Mouse (Mus musculus) liver, embryonic 16.5 days (tissue): ENCODE data around the gene Trim58. TPM values are rescaled to one million over a fixed set of nuclear protein-coding genes. Genes with fewer than 3 reads are reported as not detected.

Source experiments
- ATAC-seq: fragments of 200-750 bp; cut with Nextera tagmentation; 2 replicates; pipeline ENCODE4 v1.8.0; 2017; ENCODE audit warnings: low read depth, mild to moderate bottlenecking, moderate number of reproducible peaks, moderate library complexity
- H3K27ac ChIP-seq: fragments of 300-500 bp; sonication (generic); 2 replicates; pipeline ENCODE4 v1.5.1; 2014; ENCODE audit warnings: mild to moderate bottlenecking, low read length
- H3K27me3 ChIP-seq: fragments of 300-500 bp; sonication (generic); 2 replicates; pipeline ENCODE4 v1.6.1; 2014; ENCODE audit warnings: low read depth, low read length, mixed read lengths; ENCODE audit not compliant: control insufficient read depth, insufficient read depth
- H3K36me3 ChIP-seq: fragments of 300-500 bp; sonication (generic); 2 replicates; pipeline ENCODE4 v1.6.1; 2014; ENCODE audit warnings: mild to moderate bottlenecking; ENCODE audit not compliant: control insufficient read depth, insufficient read depth
- H3K4me1 ChIP-seq: fragments of 300-500 bp; sonication (generic); 2 replicates; pipeline ENCODE4 v1.6.1; 2014; ENCODE audit warnings: low read depth, low read length, mixed read lengths; ENCODE audit not compliant: control insufficient read depth
- H3K4me2 ChIP-seq: fragments of 300-500 bp; sonication (generic); 2 replicates; pipeline ENCODE4 v1.6.1; 2014; ENCODE audit warnings: low read depth, low read length, mixed read lengths
- H3K4me3 ChIP-seq: fragments of 300-500 bp; sonication (generic); 2 replicates; pipeline ENCODE4 v1.5.1; 2014; ENCODE audit warnings: low read depth, mild to moderate bottlenecking, low read length
- H3K9ac ChIP-seq: fragments of 300-500 bp; sonication (generic); 2 replicates; pipeline ENCODE4 v1.6.1; 2014; ENCODE audit warnings: low read depth, low read length
- H3K9me3 ChIP-seq: fragments of 300-500 bp; sonication (generic); replicated peaks from 2 replicates; pipeline ENCODE4 v1.6.1; 2016; ENCODE audit warnings: low read length; ENCODE audit not compliant: control insufficient read depth
- WGBS: fragments of 180-500 bp; shearing (Covaris S2); extraction: QIAGEN DNeasy Blood & Tissue Kit; methylation state at CpG from one replicate; pipeline ENCODE4 v1.1.7; 2014; ENCODE audit not compliant: insufficient replicate concordance; 5-methylcytosine and 5-hydroxymethylcytosine counted together
- polyA plus RNA-seq: library from polyadenylated mRNA; unstranded; fragments of >200 nt; fragmentation: Nextera tagmentation; extraction: Ambion mirVana; gene quantifications from 2 replicates; pipeline ENCODE4 v1.2.1, GENCODE M21; 2015

Gene Trim58
- polyA plus RNA-seq, 1 experiment from 2014 or later: 15.7 TPM

DNA sequence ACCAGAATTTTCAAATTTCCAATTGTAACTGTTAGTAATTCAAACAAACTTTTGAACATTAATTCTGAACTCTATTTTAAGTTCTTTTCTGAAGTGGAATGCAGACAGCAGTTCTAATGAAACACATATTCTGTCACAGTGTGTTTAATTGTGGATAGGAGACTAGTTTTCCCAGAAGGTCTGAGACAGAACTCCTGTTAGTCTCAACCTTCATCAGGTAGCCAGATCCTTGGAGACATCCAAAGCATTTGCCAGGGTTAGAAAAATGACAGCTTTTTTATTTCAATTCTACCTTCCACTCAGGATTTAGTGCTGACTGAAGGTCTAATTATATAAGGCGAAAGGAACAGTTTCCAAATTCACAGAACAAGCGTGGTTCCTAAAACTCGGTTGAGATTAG, 58.6 kb downstream of the Trim58 start, which contains the start of gene Olfr319:
Gene Olfr319 (plus strand): TSS at position 301 of the 400 bp plus-strand sequence.
- Histone ChIP-seq H3K4me2 (no peak within 1 kb of the TSS), H3K27me3 (no peaks in the 10 kb centered on the region), H3K9me3 (no peaks in the 10 kb centered on the region), H3K36me3 (no peaks in the 10 kb centered on the region), H3K4me3 (no peak within 1 kb of the TSS), H3K9ac (no peak within 1 kb of the TSS), H3K4me1 (no peaks in the 10 kb centered on the region), H3K27ac (no peak within 1 kb of the TSS)
- no peak for ATAC-seq
- 61% methylated on average over 3 of the region's 3 CpGs for WGBS

Other genes starting within 250 kb of the Trim58 start
- not detected in 2 replicates for gene 1810065E05Rik, start 219.4 kb upstream of the Trim58 start, polyA plus RNA-seq
- gene Gm12253, start 207.9 kb upstream of the Trim58 start, polyA plus RNA-seq: not detected in 2 replicates
- gene Lypd9, start 187.5 kb upstream of the Trim58 start, polyA plus RNA-seq: not detected in 2 replicates
- gene Olfr30, start 178.2 kb upstream of the Trim58 start, polyA plus RNA-seq: not detected in 2 replicates
- not detected in 2 replicates for gene Olfr332, start 147.9 kb upstream of the Trim58 start, polyA plus RNA-seq
- not detected in 2 replicates for gene Olfr331, start 137.9 kb upstream of the Trim58 start, polyA plus RNA-seq
- not detected in 2 replicates for gene Olfr330, start 105.6 kb upstream of the Trim58 start, polyA plus RNA-seq
- not detected in 2 replicates for gene Olfr329-ps, start 94.0 kb upstream of the Trim58 start, polyA plus RNA-seq
- gene Olfr328, start 84.8 kb upstream of the Trim58 start, polyA plus RNA-seq: not detected in 2 replicates
- not detected in 2 replicates for gene Olfr224, start 69.9 kb upstream of the Trim58 start, polyA plus RNA-seq
- not detected in 2 replicates for gene Olfr325, start 62.7 kb upstream of the Trim58 start, polyA plus RNA-seq
- not detected in 2 replicates for gene Olfr324, start 45.4 kb upstream of the Trim58 start, polyA plus RNA-seq
- not detected in 2 replicates for gene 2210407C18Rik, start 24.4 kb upstream of the Trim58 start, polyA plus RNA-seq
- gene Olfr323, start 10.0 kb upstream of the Trim58 start, polyA plus RNA-seq: not detected in 2 replicates
- 0.08 TPM in 1 of 2 replicates, not detected in the other for gene Olfr322, start 18.3 kb downstream of the Trim58 start, polyA plus RNA-seq
- not detected in 2 replicates for gene Olfr320, start 40.6 kb downstream of the Trim58 start, polyA plus RNA-seq
- not detected in 2 replicates for gene Olfr319, start 58.7 kb downstream of the Trim58 start, polyA plus RNA-seq
- not detected in 2 replicates for gene Olfr318, start 83.5 kb downstream of the Trim58 start, polyA plus RNA-seq
- gene Olfr317, start 98.7 kb downstream of the Trim58 start, polyA plus RNA-seq: not detected in 2 replicates
- gene Olfr316, start 112.3 kb downstream of the Trim58 start, polyA plus RNA-seq: not detected in 2 replicates
- not detected in 2 replicates for gene Olfr315, start 132.7 kb downstream of the Trim58 start, polyA plus RNA-seq
- not detected in 2 replicates for gene Olfr314, start 142.5 kb downstream of the Trim58 start, polyA plus RNA-seq
- gene Fam183b, start 161.5 kb downstream of the Trim58 start, polyA plus RNA-seq: 0.17 TPM in 1 of 2 replicates, not detected in the other
- not detected in 2 replicates for gene Olfr313, start 174.5 kb downstream of the Trim58 start, polyA plus RNA-seq
- not detected in 2 replicates for gene Olfr312, start 188.8 kb downstream of the Trim58 start, polyA plus RNA-seq
- not detected in 2 replicates for gene Olfr311, start 198.8 kb downstream of the Trim58 start, polyA plus RNA-seq
- gene Gm12258, start 206.7 kb downstream of the Trim58 start, polyA plus RNA-seq: 1.5 and 2.3 TPM in 2 replicates
- 2.2 and 2.3 TPM in 2 replicates for gene 2810021J22Rik, start 226.8 kb downstream of the Trim58 start, polyA plus RNA-seq